Comparison of ENCODE assay signal across 12 mouse cellular contexts in the genomic region with DNA sequence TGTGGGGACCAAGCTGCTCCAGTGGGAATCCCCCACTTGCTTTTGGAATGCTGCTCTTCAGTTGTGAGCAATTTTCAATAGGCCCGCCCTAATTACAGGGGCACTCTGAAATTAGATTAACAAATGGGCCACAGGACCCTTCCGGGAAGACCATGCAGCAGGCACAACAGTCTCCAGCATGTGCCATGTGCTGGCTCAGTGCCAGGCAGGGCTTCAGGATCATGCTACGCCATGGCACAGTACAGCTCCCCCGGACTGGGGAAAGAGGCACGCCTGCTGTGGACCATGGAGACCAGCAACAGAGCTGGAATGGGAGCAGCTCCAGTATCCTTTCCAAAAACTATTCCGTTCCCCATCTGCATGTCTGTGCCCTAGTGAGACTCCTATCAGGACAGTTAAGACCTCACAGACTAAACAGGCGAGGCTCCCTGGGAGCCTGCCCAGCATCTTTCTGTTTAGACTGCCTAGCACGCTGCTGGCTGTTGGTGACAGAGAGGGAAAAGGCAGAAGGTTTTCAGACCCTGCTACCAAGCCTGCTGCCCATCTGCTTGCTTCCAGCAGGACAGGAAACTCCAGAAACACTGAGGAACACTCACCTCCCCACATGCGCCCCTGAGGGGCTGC.
DNase-seq lines count a peak whose midpoint lies in the region; ATAC-seq and TF ChIP-seq lines count a peak whose summit lies in the region.
"Had no signal": no experiment of that assay in that cellular context is flagged by ENCODE, and none has a peak within 500 bp of the region (broad histone marks: within the 10 kb centered on the region; RNA-seq: fewer than 3 reads in every experiment).

No protein-coding gene starts in this region.

- ATAC-seq in hindbrain, postnatal 0 days = no peak
- no peak for ATAC-seq in hindbrain, embryonic 16.5 days
- ATAC-seq in midbrain, embryonic 14.5 days (ENCODE audit: low FRiP score, low TSS enrichment) = no peak
- no peak; the same call in 1 of the 2 replicates for ATAC-seq in midbrain, embryonic 13.5 days
- peak; percentile 77 for ATAC-seq in forebrain, postnatal 0 days
- no peak for ATAC-seq in kidney, embryonic 16.5 days (ENCODE audit: low FRiP score, low TSS enrichment)
- ATAC-seq: activated CD4-positive, CD25-positive, alpha-beta regulatory T cell, adult 4 months had no signal

- no peak overlapping the region for H3K4me3 ChIP-seq in hindbrain, postnatal 0 days (ENCODE audit: low read length)
- no peak overlapping the region for H3K4me3 ChIP-seq in hindbrain, embryonic 16.5 days (ENCODE audit: low read length)
- H3K4me3 ChIP-seq in midbrain, embryonic 14.5 days (replicated peaks; ENCODE audit: low read depth, low read length) = no peak overlapping the region
- no peak overlapping the region for H3K4me3 ChIP-seq in midbrain, embryonic 13.5 days (replicated peaks)
- H3K4me3 ChIP-seq in forebrain, postnatal 0 days (ENCODE audit: low read depth, low read length) = no peak overlapping the region
- no peak overlapping the region for H3K4me3 ChIP-seq in kidney, embryonic 16.5 days (ENCODE audit: low read length)
- H3K4me3 ChIP-seq: heart, embryonic 15.5 days; hindbrain, embryonic 13.5 days; myocyte had no signal

- WGBS in hindbrain, postnatal 0 days = 42% methylated on average over 9 of the region's 9 CpGs
- WGBS in hindbrain, embryonic 16.5 days = 49% methylated on average over 9 of the region's 9 CpGs
- 57% methylated on average over 9 of the region's 9 CpGs for WGBS in midbrain, embryonic 14.5 days
- 66% methylated on average over 9 of the region's 9 CpGs for WGBS in midbrain, embryonic 13.5 days
- WGBS in forebrain, postnatal 0 days = 27% methylated on average over 9 of the region's 9 CpGs
- 66% methylated on average over 9 of the region's 9 CpGs for WGBS in kidney, embryonic 16.5 days

- H3K9me3 ChIP-seq in hindbrain, postnatal 0 days (ENCODE audit: low read length) = no peaks in the 10 kb centered on the region
- no peaks in the 10 kb centered on the region for H3K9me3 ChIP-seq in hindbrain, embryonic 16.5 days (ENCODE audit: control insufficient read depth, low read length)
- H3K9me3 ChIP-seq in midbrain, embryonic 14.5 days (ENCODE audit: control insufficient read depth, low read length) = no peaks in the 10 kb centered on the region
- H3K9me3 ChIP-seq in midbrain, embryonic 13.5 days = no peaks in the 10 kb centered on the region
- H3K9me3 ChIP-seq in forebrain, postnatal 0 days (ENCODE audit: low read length) = no peaks in the 10 kb centered on the region
- no peaks in the 10 kb centered on the region for H3K9me3 ChIP-seq in kidney, embryonic 16.5 days (ENCODE audit: low read length)
- H3K9me3 ChIP-seq: heart, embryonic 15.5 days; hindbrain, embryonic 13.5 days had no signal

- TF ChIP-seq POLR2A in brain, embryonic 14.5 days (IDR thresholded peaks at IDR 0.05; ENCODE audit: borderline replicate concordance, extremely low read depth, insufficient read depth, insufficient read length, poor library complexity, severe bottlenecking) = no peak

- H3K4me1 ChIP-seq in hindbrain, postnatal 0 days (ENCODE audit: insufficient read depth, low read length) = peaks cover 7% of the 10 kb centered on the region; the same call in 1 of the 2 replicates
- H3K4me1 ChIP-seq in hindbrain, embryonic 16.5 days (ENCODE audit: control insufficient read depth, insufficient read depth, low read depth, low read length) = 0 out of 2 replicates have a peak, but pooled peaks cover 2% of the 10 kb centered on the region
- peaks cover 5% of the 10 kb centered on the region; the same call in 1 of the 2 replicates for H3K4me1 ChIP-seq in midbrain, embryonic 14.5 days (ENCODE audit: control insufficient read depth, insufficient read depth, low read length)
- H3K4me1 ChIP-seq in midbrain, embryonic 13.5 days (replicated peaks) = peaks cover 17% of the 10 kb centered on the region
- H3K4me1 ChIP-seq in forebrain, postnatal 0 days (ENCODE audit: insufficient read depth) = 0 out of 2 replicates have a peak, but pooled peaks cover 12% of the 10 kb centered on the region
- no peaks in the 10 kb centered on the region for H3K4me1 ChIP-seq in kidney, embryonic 16.5 days (ENCODE audit: insufficient read depth, low read length)
- H3K4me1 ChIP-seq: heart, embryonic 15.5 days had no signal

- no peaks in the 10 kb centered on the region for H3K27me3 ChIP-seq in hindbrain, postnatal 0 days (ENCODE audit: insufficient read depth, low read length)
- no peaks in the 10 kb centered on the region for H3K27me3 ChIP-seq in hindbrain, embryonic 16.5 days (replicated peaks; ENCODE audit: control insufficient read depth, insufficient read depth, low read length)
- H3K27me3 ChIP-seq in midbrain, embryonic 14.5 days (ENCODE audit: control insufficient read depth, insufficient read depth, low read length) = no peaks in the 10 kb centered on the region
- H3K27me3 ChIP-seq in midbrain, embryonic 13.5 days = no peaks in the 10 kb centered on the region
- no peaks in the 10 kb centered on the region for H3K27me3 ChIP-seq in forebrain, postnatal 0 days (ENCODE audit: insufficient read depth, low read length)
- H3K27me3 ChIP-seq in kidney, embryonic 16.5 days (ENCODE audit: insufficient read depth, low read length) = no peaks in the 10 kb centered on the region
- H3K27me3 ChIP-seq: heart, embryonic 15.5 days; hindbrain, embryonic 13.5 days had no signal

- no peak overlapping the region for H3K27ac ChIP-seq in hindbrain, postnatal 0 days
- H3K27ac ChIP-seq in hindbrain, embryonic 16.5 days (ENCODE audit: low read depth, low read length) = no peak overlapping the region
- H3K27ac ChIP-seq in midbrain, embryonic 14.5 days (replicated peaks; ENCODE audit: low read depth, low read length) = no peak overlapping the region
- H3K27ac ChIP-seq in midbrain, embryonic 13.5 days = no peak overlapping the region
- H3K27ac ChIP-seq in forebrain, postnatal 0 days (ENCODE audit: low read depth, low read length) = no peak overlapping the region
- H3K27ac ChIP-seq in kidney, embryonic 16.5 days (ENCODE audit: low read length) = no peak overlapping the region
- H3K27ac ChIP-seq: heart, embryonic 15.5 days; hindbrain, embryonic 13.5 days had no signal

- no peak overlapping the region for H3K9ac ChIP-seq in hindbrain, postnatal 0 days (replicated peaks; ENCODE audit: low read length)
- no peak overlapping the region for H3K9ac ChIP-seq in hindbrain, embryonic 16.5 days (ENCODE audit: low read depth, low read length)
- H3K9ac ChIP-seq in midbrain, embryonic 14.5 days (replicated peaks; ENCODE audit: low read length) = no peak overlapping the region
- H3K9ac ChIP-seq in midbrain, embryonic 13.5 days (replicated peaks) = no peak overlapping the region
- no peak overlapping the region for H3K9ac ChIP-seq in forebrain, postnatal 0 days
- no peak overlapping the region for H3K9ac ChIP-seq in kidney, embryonic 16.5 days (replicated peaks; ENCODE audit: low read length)
- H3K9ac ChIP-seq: heart, embryonic 15.5 days; hindbrain, embryonic 13.5 days had no signal

- no peak overlapping the region for H3K4me2 ChIP-seq in hindbrain, postnatal 0 days (ENCODE audit: low read depth, low read length)
- no peak overlapping the region for H3K4me2 ChIP-seq in hindbrain, embryonic 16.5 days (ENCODE audit: low read length)
- no peak overlapping the region for H3K4me2 ChIP-seq in midbrain, embryonic 14.5 days (ENCODE audit: low read length)
- H3K4me2 ChIP-seq in midbrain, embryonic 13.5 days (replicated peaks) = no peak overlapping the region
- no peak overlapping the region for H3K4me2 ChIP-seq in forebrain, postnatal 0 days (ENCODE audit: low read depth)
- H3K4me2 ChIP-seq in kidney, embryonic 16.5 days (replicated peaks; ENCODE audit: low read depth, low read length) = no peak overlapping the region
- H3K4me2 ChIP-seq: heart, embryonic 15.5 days; hindbrain, embryonic 13.5 days had no signal

- DNase-seq in hindbrain, postnatal 0 days (ENCODE audit: low spot score) = peak; percentile 31
- DNase-seq in midbrain, embryonic 14.5 days = peak; percentile 60
- DNase-seq in brain, embryonic 14.5 days (ENCODE audit: low read depth) = peak; percentile 84
- peak; percentile 52 for DNase-seq in forebrain, postnatal 0 days
- DNase-seq: kidney, adult 8-10 months had no signal

- no peaks in the 10 kb centered on the region for H3K36me3 ChIP-seq in hindbrain, postnatal 0 days (ENCODE audit: insufficient read depth, low read length)
- no peaks in the 10 kb centered on the region for H3K36me3 ChIP-seq in hindbrain, embryonic 16.5 days (ENCODE audit: control insufficient read depth, insufficient read depth, low read length)
- H3K36me3 ChIP-seq in midbrain, embryonic 14.5 days (ENCODE audit: control insufficient read depth, insufficient read depth, low read length) = no peaks in the 10 kb centered on the region
- no peaks in the 10 kb centered on the region for H3K36me3 ChIP-seq in midbrain, embryonic 13.5 days
- no peaks in the 10 kb centered on the region for H3K36me3 ChIP-seq in forebrain, postnatal 0 days (ENCODE audit: insufficient read depth)
- no peaks in the 10 kb centered on the region for H3K36me3 ChIP-seq in kidney, embryonic 16.5 days (ENCODE audit: insufficient read depth, low read length)
- H3K36me3 ChIP-seq: heart, embryonic 15.5 days; hindbrain, embryonic 13.5 days had no signal

- TF ChIP-seq CTCF in hindbrain, postnatal 0 days (IDR thresholded peaks at IDR 0.05; ENCODE audit: low read depth) = no peak
- no peak for TF ChIP-seq CTCF in brain, embryonic 14.5 days (IDR thresholded peaks at IDR 0.05; ENCODE audit: borderline replicate concordance, extremely low read depth, insufficient read depth, insufficient read length)
- TF ChIP-seq CTCF in forebrain, postnatal 0 days (IDR thresholded peaks at IDR 0.05; ENCODE audit: low read depth) = no peak

Comparison
In these comparisons a context has a peak if more than half of its experiments do, and no peak if none do; other contexts are left out.
1. DNase-seq: peak in every context shown above with its lines; median percentile 84 in brain, embryonic 14.5 days; 60 in midbrain, embryonic 14.5 days; 52 in forebrain, postnatal 0 days; 31 in hindbrain, postnatal 0 days.